Mouse (Mus musculus): ENCODE measurements around the gene Rexo5. TPM values are rescaled to one million over a fixed set of nuclear protein-coding genes. Genes with fewer than 3 reads are reported as not detected.

Gene Rexo5
- polyA plus RNA-seq, 1 experiment: 3.3 TPM

DNA sequence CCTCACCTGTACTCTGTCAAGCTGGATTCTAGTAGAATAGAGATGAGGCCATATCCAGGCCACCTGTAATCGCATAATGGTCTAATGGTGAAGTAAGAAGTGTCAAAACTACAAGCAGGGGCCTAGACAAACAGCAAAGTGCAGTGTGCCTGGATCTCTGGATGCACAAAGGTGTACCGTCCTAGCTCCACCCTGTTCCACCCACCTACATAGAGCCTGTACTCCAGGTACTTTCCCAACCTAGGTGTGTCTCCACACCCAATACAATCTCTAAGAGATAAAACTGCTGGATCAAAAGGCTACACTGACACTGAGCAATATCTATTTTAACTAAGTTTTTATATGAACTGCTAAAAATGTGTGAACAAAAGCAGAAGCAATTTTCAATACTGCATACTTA lies 66.7 kb downstream of the Rexo5 start:
- peaks cover 20% of the 10 kb centered on the region for H3K79me2 ChIP-seq (ENCODE audit: control insufficient read depth, insufficient read depth)
- H3ac ChIP-seq (ENCODE audit: control insufficient read depth, insufficient read length): no peak overlapping the region
- H3K27me3 ChIP-seq (ENCODE audit: control insufficient read depth, insufficient read depth, insufficient read length): no peaks in the 10 kb centered on the region
- H3K36me3 ChIP-seq (ENCODE audit: control insufficient read depth, insufficient read depth): no peaks in the 10 kb centered on the region
- no peak overlapping the region for H3K4me3 ChIP-seq
- TF ChIP-seq POLR2AphosphoS2 (IDR thresholded peaks at IDR 0.05; ENCODE audit: insufficient read length, low read depth) (no peak), REST (IDR thresholded peaks at IDR 0.05; ENCODE audit: insufficient read depth, insufficient read length) (no peak), USF1 (IDR thresholded peaks at IDR 0.05; ENCODE audit: low read depth) (no peak), POLR2A (IDR thresholded peaks at IDR 0.05; ENCODE audit: insufficient read length, low read depth) (no peak), MYOD1 (IDR thresholded peaks at IDR 0.05; ENCODE audit: control insufficient read depth in 1 of 3, insufficient read length in 2 of 3, low read depth in 2 of 3) (no peak), MYOG (IDR thresholded peaks at IDR 0.05; ENCODE audit: control insufficient read depth in 1 of 3, insufficient read depth in 1 of 3, insufficient read length in 2 of 3, low read depth in 2 of 3) (no peak), MAX (IDR thresholded peaks at IDR 0.05; ENCODE audit: low read depth) (no peak), TCF3 (IDR thresholded peaks at IDR 0.05; ENCODE audit: insufficient read length, low read depth) (no peak), SRF (IDR thresholded peaks at IDR 0.05; ENCODE audit: control insufficient read depth, insufficient read length, low read depth) (no peak)
- H3K4me2 ChIP-seq (ENCODE audit: low read depth): peak overlapping the region; percentile 82

DNA sequence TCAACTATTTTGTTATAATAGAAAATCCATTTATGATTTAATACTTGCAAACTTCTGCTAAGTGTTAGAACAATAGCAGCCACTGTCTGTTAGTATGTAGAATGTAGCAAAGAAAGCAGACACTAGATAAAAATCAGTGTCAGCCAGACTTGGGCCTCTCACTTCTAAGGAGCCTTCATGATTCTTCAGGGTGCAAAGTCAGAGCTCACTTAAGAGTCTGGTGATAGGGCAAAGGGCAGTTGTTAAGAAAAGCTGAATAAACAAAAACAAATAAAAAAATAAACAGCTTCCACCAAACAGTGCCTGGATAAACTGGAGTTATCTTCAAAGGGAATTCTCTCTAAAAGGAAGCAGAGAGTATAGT lies 67.1 kb downstream of the Rexo5 start:
- Histone ChIP-seq H3K36me3 (ENCODE audit: control insufficient read depth, insufficient read depth) (no peaks in the 10 kb centered on the region), H3ac (ENCODE audit: control insufficient read depth, insufficient read length) (no peak overlapping the region), H3K4me2 (ENCODE audit: low read depth) (peak overlapping the region; percentile 82), H3K79me2 (ENCODE audit: control insufficient read depth, insufficient read depth) (peaks cover 20% of the 10 kb centered on the region), H3K4me3 (no peak overlapping the region), H3K27me3 (ENCODE audit: control insufficient read depth, insufficient read depth, insufficient read length) (no peaks in the 10 kb centered on the region)
- TF ChIP-seq SRF (IDR thresholded peaks at IDR 0.05; ENCODE audit: control insufficient read depth, insufficient read length, low read depth): no peak
- no peak for TF ChIP-seq MAX (IDR thresholded peaks at IDR 0.05; ENCODE audit: low read depth)
- TF ChIP-seq MYOD1 (IDR thresholded peaks at IDR 0.05; ENCODE audit: control insufficient read depth in 1 of 3, insufficient read length in 2 of 3, low read depth in 2 of 3): no peak
- TF ChIP-seq POLR2AphosphoS2 (IDR thresholded peaks at IDR 0.05; ENCODE audit: insufficient read length, low read depth): no peak
- no peak for TF ChIP-seq POLR2A (IDR thresholded peaks at IDR 0.05; ENCODE audit: insufficient read length, low read depth)
- no peak for TF ChIP-seq TCF3 (IDR thresholded peaks at IDR 0.05; ENCODE audit: insufficient read length, low read depth)

DNA sequence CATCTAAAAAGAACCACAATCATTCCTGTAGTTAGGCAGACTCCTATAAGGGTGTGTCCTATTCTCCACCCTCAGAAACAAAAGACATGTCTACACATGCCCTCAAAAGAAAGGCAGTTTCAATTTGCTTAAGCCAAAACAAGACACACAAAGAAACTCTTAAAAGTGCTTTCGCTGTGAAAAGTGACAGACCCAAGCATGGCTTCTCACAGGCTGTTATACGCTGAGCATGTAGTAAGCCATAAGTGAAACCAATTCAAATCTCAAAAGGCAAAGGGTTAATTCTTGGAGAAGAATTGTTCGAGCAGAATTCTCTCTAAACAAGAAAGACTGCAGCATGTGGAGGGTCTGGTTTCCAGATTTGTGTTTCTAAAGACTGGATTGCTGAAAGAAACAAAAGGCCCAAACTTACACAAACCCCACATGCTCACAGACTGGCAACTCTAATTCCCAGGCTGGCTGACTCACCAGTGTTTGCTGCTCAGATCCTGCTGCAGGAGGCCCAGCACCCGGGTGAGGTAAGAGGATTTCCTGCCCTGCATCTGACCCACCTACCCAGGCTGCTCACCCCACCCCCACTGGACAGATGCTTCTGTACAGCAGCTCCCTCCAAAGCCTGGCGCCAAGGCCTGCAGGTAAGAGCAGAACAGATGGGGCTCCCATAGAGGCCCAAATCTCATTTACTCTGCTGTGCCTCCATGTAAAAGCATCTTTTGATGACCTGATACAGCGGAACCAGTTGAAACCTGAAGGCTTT lies 67.7 kb downstream of the Rexo5 start:
- Histone ChIP-seq H3ac (ENCODE audit: control insufficient read depth, insufficient read length) (no peak overlapping the region), H3K36me3 (ENCODE audit: control insufficient read depth, insufficient read depth) (no peaks in the 10 kb centered on the region), H3K4me2 (ENCODE audit: low read depth) (peak overlapping the region; percentile 82), H3K27me3 (ENCODE audit: control insufficient read depth, insufficient read depth, insufficient read length) (no peaks in the 10 kb centered on the region), H3K79me2 (ENCODE audit: control insufficient read depth, insufficient read depth) (peaks cover 20% of the 10 kb centered on the region), H3K4me3 (no peak overlapping the region)
- no peak for TF ChIP-seq CEBPB (IDR thresholded peaks at IDR 0.05; ENCODE audit: insufficient read depth, poor library complexity, severe bottlenecking)
- TF ChIP-seq MYOD1 (IDR thresholded peaks at IDR 0.05; ENCODE audit: control insufficient read depth in 1 of 3, insufficient read length in 2 of 3, low read depth in 2 of 3): peak in 1 of 3 experiments; percentile 35

DNA sequence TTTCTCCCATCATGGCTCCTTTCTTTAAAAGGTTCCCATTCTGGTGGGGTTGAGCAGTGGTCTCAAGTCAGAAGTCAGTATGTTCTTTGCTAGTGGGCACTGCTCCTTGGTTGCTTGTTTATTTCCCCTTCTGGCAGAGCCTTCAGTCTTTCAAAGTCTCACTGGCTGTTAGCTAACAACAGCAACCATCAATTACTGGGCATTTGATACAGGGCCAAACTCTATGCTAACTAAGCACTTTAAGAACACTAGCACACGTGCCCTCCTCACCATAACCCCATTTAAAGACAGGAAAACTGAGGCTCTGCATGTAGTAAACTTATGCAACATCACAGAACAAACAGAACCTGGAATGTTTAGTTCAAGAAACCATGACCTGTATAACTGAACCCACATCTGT lies 68.4 kb downstream of the Rexo5 start:
- Histone ChIP-seq H3K79me2 (ENCODE audit: control insufficient read depth, insufficient read depth) (peaks cover 26% of the 10 kb centered on the region), H3K27me3 (ENCODE audit: control insufficient read depth, insufficient read depth, insufficient read length) (no peaks in the 10 kb centered on the region), H3K4me2 (ENCODE audit: low read depth) (peak overlapping the region; percentile 82), H3K4me3 (no peak overlapping the region), H3ac (ENCODE audit: control insufficient read depth, insufficient read length) (no peak overlapping the region), H3K36me3 (ENCODE audit: control insufficient read depth, insufficient read depth) (no peaks in the 10 kb centered on the region)
- TF ChIP-seq REST (IDR thresholded peaks at IDR 0.05; ENCODE audit: insufficient read depth, insufficient read length) (no peak), TCF3 (IDR thresholded peaks at IDR 0.05; ENCODE audit: insufficient read length, low read depth) (no peak), TCF12 (IDR thresholded peaks at IDR 0.05; ENCODE audit: insufficient read depth, poor library complexity, severe bottlenecking) (no peak), E2F4 (IDR thresholded peaks at IDR 0.05; ENCODE audit: insufficient read depth) (no peak), MYOG (IDR thresholded peaks at IDR 0.05; ENCODE audit: control insufficient read depth in 1 of 3, insufficient read depth in 1 of 3, insufficient read length in 2 of 3, low read depth in 2 of 3) (no peak), SRF (IDR thresholded peaks at IDR 0.05; ENCODE audit: control insufficient read depth, insufficient read length, low read depth) (no peak), POLR2AphosphoS2 (IDR thresholded peaks at IDR 0.05; ENCODE audit: insufficient read length, low read depth) (no peak), MYOD1 (IDR thresholded peaks at IDR 0.05; ENCODE audit: control insufficient read depth in 1 of 3, insufficient read length in 2 of 3, low read depth in 2 of 3) (no peak), POLR2A (IDR thresholded peaks at IDR 0.05; ENCODE audit: insufficient read length, low read depth) (no peak), USF1 (IDR thresholded peaks at IDR 0.05; ENCODE audit: low read depth) (no peak)

DNA sequence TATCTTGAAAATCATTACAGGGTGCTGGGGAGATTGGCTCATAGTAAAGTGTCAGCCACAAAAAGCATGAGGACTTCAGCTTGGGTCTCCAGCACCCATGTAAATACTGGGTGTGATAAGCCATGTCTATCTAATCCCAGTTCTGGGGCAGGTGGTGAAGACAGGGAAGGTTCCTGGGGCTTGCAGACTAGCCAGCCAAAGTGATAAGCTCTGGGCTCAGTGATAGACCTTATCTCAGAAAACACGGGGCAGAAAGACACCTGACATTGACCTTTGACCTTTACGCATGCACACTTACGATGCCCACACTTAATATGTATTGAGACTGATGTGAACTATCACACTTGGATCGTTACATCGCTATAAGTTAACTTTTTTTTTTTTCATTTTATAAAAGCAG lies 70.7 kb downstream of the Rexo5 start:
- no peak overlapping the region for H3K4me3 ChIP-seq
- H3K4me2 ChIP-seq (ENCODE audit: low read depth): no peak overlapping the region
- no peak overlapping the region for H3ac ChIP-seq (ENCODE audit: control insufficient read depth, insufficient read length)
- TF ChIP-seq POLR2AphosphoS2 (IDR thresholded peaks at IDR 0.05; ENCODE audit: insufficient read length, low read depth) (no peak), USF1 (IDR thresholded peaks at IDR 0.05; ENCODE audit: low read depth) (no peak), SRF (IDR thresholded peaks at IDR 0.05; ENCODE audit: control insufficient read depth, insufficient read length, low read depth) (no peak), CEBPB (IDR thresholded peaks at IDR 0.05; ENCODE audit: insufficient read depth, poor library complexity, severe bottlenecking) (no peak), E2F4 (IDR thresholded peaks at IDR 0.05; ENCODE audit: insufficient read depth) (no peak), MAX (IDR thresholded peaks at IDR 0.05; ENCODE audit: low read depth) (no peak), MYOG (IDR thresholded peaks at IDR 0.05; ENCODE audit: control insufficient read depth in 1 of 3, insufficient read depth in 1 of 3, insufficient read length in 2 of 3, low read depth in 2 of 3) (no peak), TCF3 (IDR thresholded peaks at IDR 0.05; ENCODE audit: insufficient read length, low read depth) (no peak)
- H3K79me2 ChIP-seq (ENCODE audit: control insufficient read depth, insufficient read depth): peaks cover 29% of the 10 kb centered on the region
- no peaks in the 10 kb centered on the region for H3K36me3 ChIP-seq (ENCODE audit: control insufficient read depth, insufficient read depth)
- H3K27me3 ChIP-seq (ENCODE audit: control insufficient read depth, insufficient read depth, insufficient read length): no peaks in the 10 kb centered on the region

Data from myocyte (in vitro differentiated cells).